Mouse (Mus musculus) heart, postnatal 0 days (tissue): ENCODE measurements around the gene Sestd1.

Experiments used
- CTCF ChIP-seq: IDR thresholded peaks from 2 replicates; pipeline ENCODE4 v1.5.1; 2016; ENCODE audit warnings: antibody characterized with exemption, control low read depth, low read depth
- EP300 ChIP-seq: IDR thresholded peaks from 2 replicates; pipeline ENCODE4 v1.6.1; 2016; ENCODE audit warnings: antibody characterized with exemption, low read depth

DNA sequence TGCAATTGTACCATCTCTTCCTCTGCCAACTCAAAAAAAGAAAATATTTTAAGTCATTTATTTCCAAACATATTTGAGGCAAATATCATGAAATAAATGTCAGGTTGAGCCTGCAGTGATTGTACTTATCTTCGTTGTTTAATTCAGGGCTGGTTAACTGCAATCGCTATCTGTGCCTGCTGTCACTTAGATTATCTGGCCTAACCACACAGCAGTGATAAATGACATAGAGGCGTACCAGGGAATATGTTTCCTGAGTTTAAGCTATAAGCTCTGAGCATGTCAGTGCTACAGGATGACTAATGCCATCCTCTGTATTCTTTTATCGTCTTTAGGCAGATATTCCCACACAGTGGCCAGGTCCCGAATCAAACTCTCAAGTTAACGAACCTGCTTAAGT is 141.5 kb downstream of the Sestd1 start:
- no peak for TF ChIP-seq EP300
- TF ChIP-seq CTCF: no peak
